Mouse (Mus musculus): ENCODE measurements around the gene Cdc16.

The Cdc16 gene

GRCm38 (mm10) chr8:13828598-13829172, 71.2 kb downstream of the Cdc16 start:
- no peak for DNase-seq
